Mouse (Mus musculus) limb, embryonic 10.5 days (tissue): ENCODE measurements at regions not wholly inside any gene's neighbourhood (a gene's known extent, or its start where the extent isn't known, plus 50 kb on each side); places are given as distances from the start of the nearest gene placed in this dataset.

ENCODE experiments used
- DNase-seq: peaks from one replicate; pipeline ENCODE4 v3.0.0-alpha.2; 2017; ENCODE audit warnings: low spot score
- H3K27ac ChIP-seq: fragments of 300-500 bp; sonication (generic); 2 replicates; pipeline ENCODE4 v1.5.1; 2016; ENCODE audit warnings: mild to moderate bottlenecking
- H3K27me3 ChIP-seq: fragments of 300-500 bp; sonication (generic); 2 replicates; pipeline ENCODE4 v1.6.1; 2016; ENCODE audit warnings: low read depth, mild to moderate bottlenecking; ENCODE audit not compliant: poor library complexity, severe bottlenecking
- H3K36me3 ChIP-seq: fragments of 300-500 bp; sonication (generic); 2 replicates; pipeline ENCODE4 v1.6.1; 2016; ENCODE audit warnings: mild to moderate bottlenecking, moderate library complexity
- H3K4me1 ChIP-seq: fragments of 300-500 bp; sonication (generic); 2 replicates; pipeline ENCODE4 v1.6.1; 2016
- H3K4me3 ChIP-seq: fragments of 300-500 bp; sonication (generic); 2 replicates; pipeline ENCODE4 v1.5.1; 2016; ENCODE audit warnings: mild to moderate bottlenecking, moderate library complexity
- H3K9me3 ChIP-seq: fragments of 300-500 bp; sonication (generic); replicated peaks from 2 replicates; pipeline ENCODE4 v1.6.1; 2016; ENCODE audit warnings: mild to moderate bottlenecking
- WGBS: fragments of 180-500 bp; shearing (Covaris S2); methylation state at CpG from one replicate; pipeline ENCODE4 v1.1.7; 2016; 5-methylcytosine and 5-hydroxymethylcytosine counted together

GRCm38 (mm10) chr19:26978640-26979007, 92.9 kb downstream of the Gm815 start:
- no peak for DNase-seq
- Histone ChIP-seq H3K36me3 (no peaks in the 10 kb centered on the region), H3K4me3 (no peak overlapping the region), H3K27me3 (no peaks in the 10 kb centered on the region), H3K4me1 (peaks cover 9% of the 10 kb centered on the region), H3K9me3 (no peaks in the 10 kb centered on the region), H3K27ac (no peak overlapping the region)
- WGBS: 89% methylated on average over 3 of the region's 3 CpGs

- 89% methylated on average over 2 of the region's 2 CpGs for WGBS
- Histone ChIP-seq H3K4me1 (peaks cover 9% of the 10 kb centered on the region), H3K36me3 (no peaks in the 10 kb centered on the region), H3K27me3 (no peaks in the 10 kb centered on the region), H3K9me3 (no peaks in the 10 kb centered on the region), H3K27ac (no peak overlapping the region), H3K4me3 (no peak overlapping the region)
- DNase-seq: no peak
Observed at GRCm38 (mm10) chr19:26979322-26979721, 93.6 kb downstream of the Gm815 start.

DNA sequence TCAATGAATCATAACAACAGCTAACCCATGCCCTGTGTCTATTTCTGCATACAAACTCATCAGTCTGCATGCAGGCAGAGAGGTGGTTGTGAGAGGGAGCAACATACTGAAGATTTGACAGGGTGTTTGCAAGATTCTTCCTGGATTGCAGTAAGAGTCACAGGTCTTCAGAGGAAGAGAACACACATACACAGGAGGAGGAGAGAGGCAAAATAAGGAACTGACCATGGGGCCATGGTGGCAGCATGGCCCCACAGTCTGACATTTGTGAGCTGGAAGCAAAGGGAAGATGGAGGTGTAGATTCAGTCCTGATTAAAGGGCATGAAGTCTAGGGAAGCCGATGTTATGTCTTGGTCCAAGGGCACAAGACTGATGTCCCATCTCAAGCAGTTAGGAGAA, 101.0 kb downstream of the Gm815 start:
- H3K36me3 ChIP-seq: no peaks in the 10 kb centered on the region
- no peaks in the 10 kb centered on the region for H3K9me3 ChIP-seq
- no peaks in the 10 kb centered on the region for H3K27me3 ChIP-seq
- H3K27ac ChIP-seq: no peak overlapping the region
- no peak for DNase-seq
- WGBS: 92% methylated on average over 1 of the region's 1 CpGs
- no peaks in the 10 kb centered on the region for H3K4me1 ChIP-seq
- no peak overlapping the region for H3K4me3 ChIP-seq

- no peaks in the 10 kb centered on the region for H3K27me3 ChIP-seq
- no peaks in the 10 kb centered on the region for H3K36me3 ChIP-seq
- no peak for DNase-seq
- no peaks in the 10 kb centered on the region for H3K4me1 ChIP-seq
- 73% methylated on average over 3 of the region's 3 CpGs for WGBS
- no peak overlapping the region for H3K27ac ChIP-seq
- H3K9me3 ChIP-seq: no peaks in the 10 kb centered on the region
- H3K4me3 ChIP-seq: no peak overlapping the region
Observed at GRCm38 (mm10) chr19:26987197-26987596, 101.5 kb downstream of the Gm815 start.

DNA sequence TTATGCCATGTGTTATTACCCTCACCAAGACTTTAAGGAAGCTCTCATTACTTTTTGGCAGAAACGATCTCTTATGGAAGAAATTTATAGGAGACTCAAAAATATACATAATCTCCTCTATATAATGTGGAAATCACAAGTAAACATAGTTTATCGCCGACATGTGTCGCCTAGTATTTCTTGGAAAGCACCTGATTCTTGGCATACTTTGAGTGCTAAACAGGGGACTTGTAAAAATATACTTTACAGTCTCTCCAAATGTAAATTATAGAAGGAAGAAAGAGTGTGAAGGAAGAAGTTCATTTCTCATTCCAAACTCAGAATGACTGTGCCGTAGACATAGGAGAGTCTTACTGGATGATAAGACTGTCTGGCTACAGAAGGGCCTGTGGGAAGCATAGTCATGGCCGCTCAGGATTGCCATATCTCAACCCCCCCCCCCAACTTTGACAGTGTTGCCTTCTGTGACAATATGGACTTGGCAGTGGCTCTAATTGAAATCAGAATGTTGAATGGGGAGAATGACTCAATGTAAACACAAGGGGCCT, 102.3 kb downstream of the Gm815 start:
- H3K4me1 ChIP-seq: no peaks in the 10 kb centered on the region
- no peaks in the 10 kb centered on the region for H3K27me3 ChIP-seq
- H3K9me3 ChIP-seq: no peaks in the 10 kb centered on the region
- no peak overlapping the region for H3K4me3 ChIP-seq
- no peak overlapping the region for H3K27ac ChIP-seq
- H3K36me3 ChIP-seq: no peaks in the 10 kb centered on the region
- WGBS: 92% methylated on average over 6 of the region's 6 CpGs
- DNase-seq: no peak

DNA sequence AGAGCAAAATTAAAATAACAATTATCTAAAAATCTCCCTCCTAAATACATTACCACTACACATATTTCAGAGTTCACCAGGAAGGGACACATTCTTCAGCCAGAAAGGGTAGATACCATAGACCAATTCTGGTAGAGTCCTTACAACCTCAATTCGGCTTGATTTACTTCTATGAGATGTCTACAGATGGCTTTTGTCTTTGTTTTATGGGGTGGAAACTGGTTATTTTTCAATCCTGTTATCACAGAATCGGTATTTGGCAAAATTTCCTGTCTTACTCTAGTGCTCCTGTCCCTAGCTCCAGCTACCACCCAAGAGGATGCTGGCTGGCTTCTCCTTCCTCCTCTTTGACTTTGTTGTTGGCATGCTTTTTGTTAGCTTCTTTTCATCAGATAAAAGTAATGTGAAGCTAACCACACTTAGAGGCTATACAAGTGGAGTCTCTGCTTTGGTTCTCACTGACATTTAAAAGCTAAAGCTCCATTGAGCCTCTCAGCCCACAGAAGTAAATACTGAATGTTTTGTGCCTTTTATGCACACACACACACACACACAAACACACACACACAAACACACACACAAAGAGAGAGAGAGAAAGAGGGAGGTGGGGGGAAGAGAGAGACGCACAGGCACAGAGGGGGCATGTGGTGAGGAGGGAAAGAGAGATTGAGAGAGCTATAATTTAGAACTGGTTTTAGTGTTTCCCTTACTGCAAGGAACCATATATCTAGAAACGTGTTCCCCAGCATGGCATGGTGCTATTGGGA, 109.1 kb downstream of the Gm815 start:
- 83% methylated on average over 4 of the region's 4 CpGs for WGBS
- DNase-seq: no peak

DNA sequence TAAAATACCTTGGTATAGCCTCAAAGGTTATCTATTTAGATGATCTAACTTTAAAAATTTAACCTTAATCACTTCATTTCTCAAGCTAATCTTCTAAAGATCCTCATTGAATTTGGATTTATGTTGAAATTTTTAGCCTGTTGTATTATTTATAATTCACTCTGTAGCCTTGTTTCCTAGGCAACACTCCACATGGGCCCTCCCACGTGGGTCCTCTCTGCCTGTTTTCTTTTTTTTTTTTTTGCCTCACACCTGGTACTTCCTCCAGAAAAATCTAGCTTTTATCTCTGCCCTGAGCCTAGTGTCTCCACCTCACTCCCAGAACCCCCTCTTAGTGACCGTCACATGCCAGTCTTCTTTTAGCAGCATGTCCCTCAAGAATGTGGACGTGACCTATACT, 113.9 kb downstream of the Gm815 start:
- DNase-seq: no peak
- H3K36me3 ChIP-seq: no peaks in the 10 kb centered on the region
- H3K4me3 ChIP-seq: no peak overlapping the region
- H3K9me3 ChIP-seq: no peaks in the 10 kb centered on the region
- H3K27ac ChIP-seq: no peak overlapping the region
- WGBS: 83% methylated on average over 3 of the region's 3 CpGs
- no peaks in the 10 kb centered on the region for H3K4me1 ChIP-seq
- no peaks in the 10 kb centered on the region for H3K27me3 ChIP-seq

More for the DNA sequence above, 109.1 kb downstream of the Gm815 start:
- Histone ChIP-seq H3K9me3 (no peaks in the 10 kb centered on the region), H3K4me1 (no peaks in the 10 kb centered on the region), H3K4me3 (no peak overlapping the region), H3K27me3 (no peaks in the 10 kb centered on the region), H3K27ac (no peak overlapping the region), H3K36me3 (no peaks in the 10 kb centered on the region)

- Histone ChIP-seq H3K9me3 (no peaks in the 10 kb centered on the region), H3K27ac (no peak overlapping the region), H3K27me3 (no peaks in the 10 kb centered on the region), H3K4me1 (no peaks in the 10 kb centered on the region), H3K36me3 (no peaks in the 10 kb centered on the region), H3K4me3 (no peak overlapping the region)
- no peak for DNase-seq
- 87% methylated on average over 3 of the region's 3 CpGs for WGBS
Observed at GRCm38 (mm10) chr19:27021930-27022329, 136.2 kb downstream of the Gm815 start.

GRCm38 (mm10) chr19:27022917-27023316, 137.2 kb downstream of the Gm815 start:
- Histone ChIP-seq H3K36me3 (no peaks in the 10 kb centered on the region), H3K4me3 (no peak overlapping the region), H3K27ac (no peak overlapping the region), H3K27me3 (no peaks in the 10 kb centered on the region), H3K9me3 (no peaks in the 10 kb centered on the region), H3K4me1 (no peaks in the 10 kb centered on the region)
- WGBS: 91% methylated on average over 5 of the region's 5 CpGs
- no peak for DNase-seq

- H3K4me1 ChIP-seq: no peaks in the 10 kb centered on the region
- no peak for DNase-seq
- no peaks in the 10 kb centered on the region for H3K9me3 ChIP-seq
- H3K27me3 ChIP-seq: no peaks in the 10 kb centered on the region
- WGBS: 89% methylated on average over 1 of the region's 1 CpGs
- no peak overlapping the region for H3K27ac ChIP-seq
- no peak overlapping the region for H3K4me3 ChIP-seq
- H3K36me3 ChIP-seq: no peaks in the 10 kb centered on the region
Observed at GRCm38 (mm10) chr19:27028834-27029233, 143.2 kb downstream of the Gm815 start.

GRCm38 (mm10) chr19:27031030-27031700, 145.5 kb downstream of the Gm815 start:
- no peak for DNase-seq
- Histone ChIP-seq H3K4me3 (no peak overlapping the region), H3K36me3 (no peaks in the 10 kb centered on the region), H3K27me3 (no peaks in the 10 kb centered on the region), H3K27ac (no peak overlapping the region), H3K9me3 (no peaks in the 10 kb centered on the region), H3K4me1 (no peaks in the 10 kb centered on the region)
- 58% methylated on average over 7 of the region's 7 CpGs for WGBS

DNA sequence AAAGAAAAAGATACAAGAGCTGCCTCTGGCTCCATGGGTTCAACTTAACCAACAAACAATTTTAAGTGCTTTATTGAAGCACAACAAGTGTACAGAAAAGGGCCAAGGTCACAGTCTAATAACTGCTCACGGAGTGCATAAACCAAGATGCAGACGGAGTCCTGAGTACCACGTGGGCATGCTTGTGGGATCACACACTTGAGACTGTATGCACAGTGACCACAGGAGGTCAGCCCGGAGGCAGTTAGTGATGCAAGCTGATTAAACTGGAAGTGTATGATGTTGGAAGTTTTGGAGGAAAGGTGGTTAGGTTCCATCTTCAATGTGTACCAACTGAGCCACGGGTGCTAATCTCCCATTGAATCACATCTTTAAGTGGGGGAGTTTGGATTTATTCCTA, 146.9 kb downstream of the Gm815 start:
- Histone ChIP-seq H3K4me3 (no peak overlapping the region), H3K4me1 (no peaks in the 10 kb centered on the region), H3K36me3 (no peaks in the 10 kb centered on the region), H3K9me3 (no peaks in the 10 kb centered on the region), H3K27ac (no peak overlapping the region), H3K27me3 (no peaks in the 10 kb centered on the region)
- 82% methylated on average over 5 of the region's 5 CpGs for WGBS
- DNase-seq: no peak

DNA sequence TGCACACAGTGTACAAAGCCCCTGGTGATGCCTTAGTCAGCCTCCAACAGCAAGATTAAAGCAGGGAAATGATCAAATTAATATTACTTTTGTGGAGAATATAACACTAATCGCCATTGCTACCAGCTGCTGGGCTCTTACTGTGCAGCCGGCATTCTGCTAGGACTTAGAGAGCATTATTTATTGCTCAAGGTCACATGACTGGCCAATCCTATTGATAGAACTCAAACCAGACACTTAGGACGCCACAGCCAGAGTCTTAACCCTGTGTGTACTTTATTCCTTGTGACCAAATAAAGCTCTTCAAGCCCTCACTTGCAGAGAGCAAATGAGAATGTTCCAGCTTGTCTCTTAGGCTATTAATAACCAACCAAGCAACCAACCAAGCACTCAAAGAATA, 152.6 kb downstream of the Gm815 start:
- H3K4me1 ChIP-seq: peaks cover 9% of the 10 kb centered on the region
- no peaks in the 10 kb centered on the region for H3K27me3 ChIP-seq
- peak overlapping the region; percentile 46; the same call in 1 of the 2 replicates for H3K27ac ChIP-seq
- 23% methylated on average over 3 of the region's 3 CpGs for WGBS
- no peak overlapping the region for H3K4me3 ChIP-seq
- DNase-seq: no peak
- no peaks in the 10 kb centered on the region for H3K36me3 ChIP-seq
- no peaks in the 10 kb centered on the region for H3K9me3 ChIP-seq
